Mouse (Mus musculus): ENCODE data around the gene Rpl35a. TPM values are rescaled to one million over a fixed set of nuclear protein-coding genes. Genes with fewer than 3 reads are reported as not detected.
"Not testable (repeated sequence)": the region's sequence is repeated elsewhere in the genome, so short reads cannot be mapped to it uniquely, and the experiment has no call there.

The Rpl35a gene
- polyA plus RNA-seq, 2 experiments from 2014 or later: 1,192 to 1,593 TPM

DNA sequence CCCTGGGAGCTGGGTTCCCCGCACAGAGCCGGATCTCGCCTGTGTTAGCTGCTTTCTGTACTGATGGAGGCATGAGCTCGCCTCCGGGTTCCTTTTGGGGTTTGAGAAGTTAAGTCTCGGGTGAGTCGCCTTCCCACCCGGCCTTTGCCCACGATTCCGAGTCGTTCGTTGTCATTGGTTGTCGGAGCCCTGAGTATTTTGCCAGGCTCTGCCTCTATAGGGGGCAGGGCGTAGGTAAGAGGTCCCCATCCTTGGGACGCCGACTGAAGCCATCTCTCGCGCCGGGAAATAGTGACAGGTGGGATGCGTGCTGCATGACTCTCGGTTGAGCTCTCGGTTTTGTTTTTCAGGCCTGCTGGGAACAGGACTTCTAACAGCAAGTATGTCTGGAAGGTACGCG, 533 bp downstream of the Rpl35a start:
- no peak for ATAC-seq

DNA sequence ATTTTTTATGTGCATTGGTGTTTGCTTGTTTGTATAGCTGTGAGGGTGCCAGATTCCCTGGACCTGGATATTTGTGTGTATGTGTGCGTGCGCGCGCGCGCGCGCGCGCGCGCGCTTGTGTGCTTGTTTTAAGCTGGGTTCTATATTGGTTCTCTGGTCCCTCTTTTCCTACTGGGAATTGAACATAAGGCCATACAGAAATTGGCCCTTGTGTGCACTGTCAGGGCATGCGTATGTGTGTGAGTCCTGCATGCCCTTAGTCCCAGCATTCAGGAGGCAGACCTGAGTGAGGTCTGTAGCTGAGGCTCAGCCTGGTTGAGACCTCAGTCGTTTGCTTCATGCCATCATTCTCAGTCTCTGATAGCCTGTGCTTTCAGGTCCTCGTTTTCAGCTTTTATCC, 1.8 kb downstream of the Rpl35a start:
- no peak for ATAC-seq

DNA sequence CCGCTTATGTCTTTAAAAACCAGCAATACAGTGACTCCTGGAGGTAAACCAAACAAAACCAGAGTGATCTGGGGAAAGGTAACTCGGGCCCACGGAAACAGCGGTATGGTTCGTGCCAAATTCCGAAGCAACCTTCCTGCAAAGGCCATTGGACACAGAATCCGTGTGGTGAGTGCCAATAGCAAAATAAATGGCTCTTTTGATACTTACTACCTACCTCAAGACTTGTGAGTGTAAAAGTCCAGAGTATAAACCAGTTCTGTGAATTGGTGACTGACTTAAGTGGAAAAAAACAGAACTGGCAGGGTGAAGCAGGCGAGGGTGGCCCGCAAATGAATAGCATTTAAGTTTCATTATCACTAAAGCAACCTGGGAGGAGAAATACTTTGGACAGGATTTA, 2.4 kb downstream of the Rpl35a start:
- not testable (repeated sequence) for ATAC-seq

DNA sequence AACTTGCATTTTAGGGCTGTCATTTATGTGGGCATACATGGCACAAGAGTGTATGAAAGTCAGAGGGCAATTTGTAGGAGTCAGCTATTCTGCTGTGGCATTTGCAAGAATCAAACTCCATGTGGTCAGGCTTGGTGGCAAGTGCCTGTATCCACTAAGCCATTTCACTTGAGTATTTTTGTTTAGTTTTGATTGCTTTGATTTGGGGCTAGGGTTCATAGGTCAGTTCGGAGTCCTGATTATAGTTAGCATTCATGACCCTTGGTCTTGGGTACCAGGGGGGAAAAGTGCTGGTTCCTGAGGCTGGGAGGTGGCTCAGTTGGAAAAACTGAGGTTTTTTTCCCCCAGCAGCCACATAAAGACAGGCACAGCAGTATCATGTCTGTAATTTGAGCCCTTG, 3.2 kb downstream of the Rpl35a start:
- no peak for ATAC-seq

DNA sequence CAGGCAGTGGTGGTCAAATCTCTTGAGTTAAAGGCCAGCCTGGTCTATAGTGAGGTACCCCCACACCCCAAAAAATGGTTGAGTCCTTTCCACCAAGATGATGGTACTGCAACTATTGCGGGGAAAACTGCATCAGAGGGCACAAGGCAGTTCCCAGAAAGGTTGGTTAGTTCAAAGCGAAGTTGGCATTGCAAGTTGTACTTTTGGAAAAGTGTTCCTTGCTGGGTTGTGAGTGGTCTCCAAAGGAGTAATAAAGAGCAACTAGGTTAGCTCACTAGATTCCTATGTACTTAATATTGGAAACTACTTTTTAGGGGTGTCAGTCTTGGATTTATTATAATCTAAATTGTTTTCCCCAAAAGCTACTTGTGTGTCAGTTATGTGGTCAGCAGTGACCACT, 4.7 kb downstream of the Rpl35a start:
- ATAC-seq: no peak

DNA sequence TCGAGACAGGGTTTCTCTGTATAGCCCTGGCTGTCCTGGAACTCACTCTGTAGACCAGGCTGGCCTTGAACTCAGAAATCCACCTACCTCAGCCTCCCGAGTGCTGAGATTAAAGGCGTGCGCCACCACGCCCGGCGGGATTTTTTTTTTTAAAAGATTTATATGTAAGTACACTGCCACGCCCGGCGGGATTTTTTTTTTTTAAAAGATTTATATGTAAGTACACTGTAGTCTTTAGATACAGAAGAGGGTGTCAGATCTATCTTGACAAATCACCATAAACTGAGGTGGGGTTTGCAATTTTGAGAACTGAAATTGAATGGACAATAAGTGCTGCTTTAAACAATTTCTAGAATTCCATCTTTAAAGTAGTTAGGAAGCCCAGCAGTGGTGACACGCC, 5.1 kb downstream of the Rpl35a start:
- ATAC-seq: no peak

DNA sequence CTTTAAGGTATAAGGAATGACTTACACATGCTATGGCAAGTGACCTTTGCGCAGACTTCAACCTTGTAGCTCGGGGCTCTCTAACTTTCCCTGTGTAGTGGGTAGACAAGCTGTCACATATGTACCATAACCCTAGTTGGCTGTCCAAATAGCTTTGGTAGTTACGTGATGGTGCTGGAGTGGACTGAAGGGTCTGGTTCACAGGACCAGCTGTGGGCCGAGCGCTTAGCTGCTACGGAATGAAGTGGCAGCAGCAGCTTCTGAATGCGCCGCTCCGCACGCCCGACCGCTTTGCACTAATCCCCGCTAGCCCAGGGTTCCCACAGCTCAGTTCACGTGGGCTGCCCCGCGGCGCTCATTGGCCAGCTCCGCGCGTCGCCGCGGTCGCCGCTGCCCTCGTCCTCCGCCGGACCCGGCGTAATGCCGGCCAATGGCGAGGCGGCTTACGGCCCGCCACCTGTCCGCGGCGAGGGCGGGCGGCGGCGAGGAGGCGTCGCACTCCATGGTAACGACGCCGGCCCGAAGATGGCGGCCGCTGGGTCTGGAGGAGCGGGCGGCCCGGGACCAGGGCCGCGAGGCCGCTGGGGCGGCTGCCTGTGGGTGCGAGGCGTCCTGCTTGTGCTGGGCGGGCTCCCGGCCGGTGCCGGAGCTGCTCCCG, 5.9 kb downstream of the Rpl35a start, which contains the start of gene Lmln:
Lmln (plus strand) TSS at position 498 of the 658 bp plus-strand sequence.
- ATAC-seq: peak; percentile 82

DNA sequence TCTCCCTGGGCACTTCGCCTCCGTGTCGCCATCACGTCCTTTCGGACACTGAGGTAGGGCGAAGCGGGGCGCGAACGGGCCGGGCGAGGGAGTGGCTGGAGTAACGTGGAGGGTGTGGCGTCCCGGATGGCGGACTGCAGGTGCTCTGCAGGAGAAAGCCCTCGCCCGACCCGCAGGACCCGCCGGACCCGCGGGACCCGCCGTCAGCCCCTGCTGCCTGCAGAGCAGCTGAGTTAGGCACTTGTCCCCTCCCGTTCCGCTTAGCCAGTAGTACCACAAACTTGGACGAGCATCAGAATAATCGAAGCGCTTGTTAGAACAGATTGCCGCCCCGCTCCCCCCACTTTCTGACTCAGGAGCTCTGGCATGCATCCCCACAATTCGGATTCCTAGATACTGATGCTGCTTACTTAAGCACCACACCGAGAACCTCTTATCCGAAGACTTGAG, 6.5 kb downstream of the Rpl35a start:
- ATAC-seq: peak; percentile 33

DNA sequence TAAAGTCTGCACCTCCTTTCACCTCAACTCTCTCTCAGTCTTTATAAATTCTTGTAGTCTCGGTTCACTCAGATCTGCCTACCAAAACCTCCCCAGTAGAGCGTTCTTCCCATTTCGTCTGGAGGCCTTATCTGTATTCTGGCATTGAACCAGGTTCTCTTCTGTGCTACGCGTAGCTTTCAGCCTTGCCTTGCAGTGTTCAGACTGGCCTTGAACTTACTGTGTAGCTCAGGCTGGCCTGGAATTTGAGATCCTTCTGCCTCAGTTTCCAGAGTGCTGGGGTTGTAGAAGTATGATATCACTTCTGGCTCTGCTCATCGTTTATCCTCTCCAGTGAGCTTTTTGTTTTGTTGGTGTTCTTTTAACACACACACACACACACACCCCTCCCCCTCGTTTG, 7.0 kb downstream of the Rpl35a start:
- no peak for ATAC-seq

DNA sequence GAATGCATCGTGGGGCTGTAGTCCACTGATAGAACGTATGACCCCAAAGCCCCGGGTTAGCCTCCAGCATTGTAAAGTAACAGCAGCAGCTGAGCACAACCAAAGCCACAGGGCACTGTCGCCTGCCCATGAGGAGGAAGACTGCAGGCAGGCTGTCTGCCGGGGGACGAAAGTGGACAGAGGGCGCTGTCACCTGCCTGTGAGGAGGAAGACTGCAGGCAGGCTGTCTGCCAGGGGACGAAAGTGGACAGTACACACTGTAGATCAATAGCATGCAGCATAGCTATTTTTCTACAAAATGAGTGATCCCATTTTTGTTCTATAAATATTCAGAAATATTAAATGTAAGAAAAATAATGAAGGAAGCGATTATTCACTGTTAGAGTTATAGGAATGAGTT, 8.4 kb downstream of the Rpl35a start:
- ATAC-seq: no peak

DNA sequence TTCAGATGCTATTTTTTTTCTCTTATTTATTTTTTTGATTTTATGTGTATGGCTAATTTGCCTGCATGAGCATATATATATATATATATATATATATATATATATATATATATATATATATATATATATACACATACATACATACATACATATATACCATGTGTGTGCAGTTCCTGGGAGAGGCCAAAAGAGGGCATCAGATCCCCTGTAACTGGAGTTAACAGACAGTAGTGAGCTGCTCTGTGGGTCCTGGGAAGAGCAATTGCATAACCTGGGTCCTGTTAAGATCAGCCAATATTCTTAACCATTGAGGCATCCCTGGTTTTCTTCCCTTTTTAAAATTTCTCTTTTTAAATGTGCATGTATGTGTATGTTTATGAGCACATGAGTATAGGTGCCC, 14.7 kb downstream of the Rpl35a start:
- no peak for ATAC-seq

DNA sequence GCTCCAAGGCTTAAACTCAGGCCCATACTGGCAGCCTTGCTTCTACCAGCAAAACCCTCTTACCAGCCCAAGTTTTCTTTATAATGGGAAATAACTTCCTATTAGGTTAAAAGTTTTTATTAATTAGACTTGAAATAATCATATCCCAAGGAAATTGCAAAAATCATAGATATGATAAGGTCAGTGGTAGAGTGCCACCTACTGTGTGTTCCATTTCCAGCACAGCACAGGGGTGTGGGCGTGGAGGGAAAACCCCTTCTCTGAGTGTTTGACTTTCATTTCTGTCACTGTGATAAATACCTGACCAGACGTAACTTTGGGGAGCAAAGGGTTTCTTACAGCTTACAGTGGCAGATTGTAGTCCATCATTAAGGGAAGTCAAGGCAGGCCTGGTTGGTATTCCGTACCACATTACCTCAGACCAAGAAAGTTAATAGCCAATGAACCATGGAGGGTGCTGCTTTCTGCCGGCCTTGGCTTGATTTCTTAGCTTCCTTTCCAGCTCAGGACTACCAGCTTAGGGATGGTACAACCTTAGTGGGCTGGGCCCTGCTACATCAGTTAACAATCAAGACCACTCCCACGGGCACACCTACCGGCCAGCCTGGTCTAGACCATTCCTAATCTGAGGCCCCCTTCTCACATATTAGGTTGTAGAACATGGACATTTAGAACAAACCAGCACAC, 16.8 kb downstream of the Rpl35a start:
- peak; percentile 98 for ATAC-seq

DNA sequence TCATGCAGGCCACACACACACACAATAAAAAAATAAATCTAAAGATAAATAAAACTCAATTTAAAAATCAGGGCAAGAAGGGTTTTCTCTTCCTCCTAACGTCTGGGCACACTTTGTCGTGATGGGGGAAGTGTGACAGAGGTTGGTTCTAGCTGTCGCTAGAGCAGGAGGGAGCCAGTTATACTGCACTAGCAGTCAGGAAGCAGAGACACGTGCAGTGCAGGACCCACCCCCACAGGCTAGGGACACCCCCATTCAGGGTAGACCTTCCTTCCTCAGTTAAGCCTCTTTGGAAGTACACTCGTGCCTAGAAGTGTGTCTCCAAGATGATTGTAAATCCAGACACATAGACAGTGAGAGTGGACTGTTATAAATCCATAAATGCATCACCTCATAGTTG, 18.7 kb downstream of the Rpl35a start:
- peak; percentile 64 for ATAC-seq

DNA sequence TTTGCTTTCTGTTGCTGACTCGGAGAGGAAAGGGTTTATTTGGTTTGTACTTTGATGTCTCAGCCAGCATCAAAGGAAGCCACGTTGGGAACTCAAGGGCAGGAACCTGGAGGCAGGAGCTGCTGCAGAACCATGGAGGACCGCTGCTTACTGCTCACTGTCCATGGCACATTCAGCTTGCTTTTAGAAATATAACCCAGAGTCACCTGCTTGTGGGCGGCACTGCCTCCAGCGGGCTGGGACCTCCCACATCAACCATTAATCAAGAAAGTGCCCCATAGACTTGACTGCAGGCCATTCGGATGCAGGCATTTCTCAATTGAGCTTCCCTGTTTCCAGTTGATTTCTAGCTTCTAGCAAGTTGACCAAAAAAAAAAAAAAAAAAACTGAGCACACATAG, 19.8 kb downstream of the Rpl35a start:
- no peak for ATAC-seq

DNA sequence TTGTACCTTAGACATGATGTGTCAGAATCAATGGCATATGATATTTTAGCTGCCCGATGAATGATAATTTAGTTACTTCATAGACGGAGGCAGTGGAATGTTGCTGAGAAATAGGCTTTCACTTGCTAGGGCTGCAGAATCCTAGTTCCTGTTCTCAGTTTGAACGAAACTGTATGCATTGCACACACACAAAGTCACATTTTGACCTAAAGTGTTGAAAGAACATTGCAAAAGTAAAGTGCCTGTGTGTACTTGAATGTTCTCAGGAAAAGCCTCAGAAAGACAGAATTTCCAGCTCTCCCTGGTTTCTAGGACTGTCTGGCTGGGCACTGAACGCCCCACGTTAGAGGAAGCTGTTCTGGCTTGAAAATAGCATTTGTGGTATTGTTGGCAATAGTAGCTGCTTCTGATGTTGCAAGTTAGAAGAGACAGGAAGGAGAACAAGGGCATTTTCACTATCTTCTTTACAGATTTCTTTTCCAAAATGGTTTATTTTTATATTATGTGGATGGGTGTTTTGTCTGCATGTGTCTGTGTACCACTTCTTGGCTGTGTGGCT, 20.9 kb downstream of the Rpl35a start:
- no peak for ATAC-seq

DNA sequence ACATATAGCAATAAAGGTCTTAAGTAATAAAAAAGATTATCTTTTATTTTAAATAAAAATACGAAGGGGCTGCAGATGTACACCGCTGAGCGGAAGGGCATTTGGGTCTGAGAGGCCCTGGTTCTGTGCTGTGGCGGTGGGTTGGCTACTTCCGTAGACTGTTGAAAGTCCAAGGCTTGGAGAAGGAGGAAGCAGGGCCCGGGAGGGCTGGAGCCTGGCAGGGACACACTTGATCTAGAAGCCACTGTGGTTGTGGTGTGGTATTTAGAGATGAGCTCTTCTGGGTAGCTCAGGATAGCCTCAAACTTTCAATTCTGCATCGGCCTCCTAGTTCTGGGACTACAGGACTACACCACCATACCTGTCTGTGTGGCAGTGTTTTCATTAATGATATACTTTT, 23.8 kb downstream of the Rpl35a start:
- no peak for ATAC-seq

DNA sequence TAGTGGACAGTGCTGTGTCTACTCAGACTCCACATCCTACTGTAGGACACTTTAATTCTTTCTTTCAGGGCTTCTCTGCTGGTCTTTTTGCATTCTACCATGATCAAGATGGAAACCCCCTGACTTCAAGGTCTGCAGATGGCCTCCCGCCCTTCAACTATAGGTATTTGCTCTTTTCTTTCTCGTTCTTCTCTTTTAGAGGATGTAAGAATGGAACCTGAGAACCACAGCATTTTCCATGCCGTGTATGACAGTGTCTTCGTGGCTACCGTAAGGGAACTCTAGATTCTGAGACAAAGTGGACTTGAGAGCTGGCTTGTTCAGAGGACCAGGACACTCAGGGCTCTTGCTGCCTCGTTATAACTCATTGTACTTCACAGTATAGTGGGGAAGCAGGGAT, 26.7 kb downstream of the Rpl35a start:
- no peak for ATAC-seq

DNA sequence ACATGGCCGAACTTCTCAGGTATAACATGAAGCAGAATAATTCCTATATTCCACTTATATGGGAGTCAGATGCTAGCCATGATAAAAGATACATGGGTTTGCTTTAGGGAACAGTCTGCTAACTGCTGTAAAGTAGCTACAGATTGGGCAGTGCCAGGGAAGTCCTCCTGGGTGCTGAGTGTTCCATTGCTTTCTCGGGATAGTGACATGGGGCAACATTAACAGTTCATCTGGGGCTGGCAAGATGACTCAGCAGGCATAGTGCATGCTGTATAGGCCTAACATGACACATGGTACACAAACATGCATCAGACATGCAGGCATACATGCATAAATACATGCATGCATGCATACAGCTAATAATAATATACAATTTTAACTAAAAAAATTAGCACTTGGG, 27.7 kb downstream of the Rpl35a start:
- ATAC-seq: no peak

DNA sequence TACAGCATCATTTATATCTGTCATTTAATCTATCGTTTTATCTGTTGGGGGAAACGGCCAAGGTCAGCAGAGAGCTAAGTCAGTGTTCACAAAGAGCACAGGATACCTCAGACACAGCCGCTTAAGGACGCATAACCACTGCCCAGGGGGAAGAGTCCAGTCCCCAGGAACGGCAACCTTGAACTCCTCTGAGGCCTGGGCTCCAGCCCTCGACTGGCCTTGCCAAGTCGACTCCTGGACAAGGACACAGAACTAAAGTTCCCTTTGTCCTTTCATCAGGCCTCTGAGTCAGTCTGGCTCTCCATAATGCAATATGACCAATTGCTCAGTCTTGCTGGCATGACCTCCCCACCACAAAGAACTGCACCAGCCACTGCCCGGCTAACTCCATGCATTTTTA, 29.4 kb downstream of the Rpl35a start:
- no peak for ATAC-seq

Other genes with a start within 250 kb of the Rpl35a start
- gene Smbd1, start 246.0 kb upstream of the Rpl35a start, polyA plus RNA-seq (2017; shearing (Covaris generic)): not detected
- 10 to 100 TPM; 64.8 to 65.3 TPM for gene Fyttd1, start 179.0 kb upstream of the Rpl35a start, polyA plus RNA-seq (2017; shearing (Covaris generic))
- gene Rubcn, start 178.7 kb upstream of the Rpl35a start, polyA plus RNA-seq (2017; shearing (Covaris generic)): 10 to 100 TPM; 13.3 to 19.6 TPM
- 10 to 100 TPM; 19.4 to 23.0 TPM for gene Lrch3, start 142.4 kb upstream of the Rpl35a start, polyA plus RNA-seq (2017; shearing (Covaris generic))
- 1 to 10 TPM; 1.1 TPM for gene Iqcg, start 235 bp upstream of the Rpl35a start, polyA plus RNA-seq (2017; shearing (Covaris generic))
- gene Lmln, start 6.1 kb downstream of the Rpl35a start, polyA plus RNA-seq (2017; shearing (Covaris generic)): under 1 TPM; 0.15 to 0.66 TPM
- 1 to 10 TPM; 5.1 to 8.6 TPM for gene Osbpl11, start 128.6 kb downstream of the Rpl35a start, polyA plus RNA-seq (2017; shearing (Covaris generic))
- gene Snx4, start 195.0 kb downstream of the Rpl35a start, polyA plus RNA-seq (2017; shearing (Covaris generic)): 10 to 100 TPM; 87.7 to 96.3 TPM

All from CD4-positive, CD25-positive, alpha-beta regulatory T cell, adult 4 months (primary cell).